Mouse (Mus musculus) right cerebral cortex, postnatal 36 days (tissue): ENCODE measurements around the gene Tnfrsf14.

ENCODE experiments used
- DNase-seq, 2 experiments: peaks; one replicate each; pipeline ENCODE4 v3.0.0; 2022; ENCODE audit warnings: low spot score in 2 of 2, mixed read lengths in 1 of 2

Gene Tnfrsf14

GRCm38 (mm10) chr4:154948940-154949588 is 20.7 kb upstream of the Tnfrsf14 start:
- no peak for DNase-seq

GRCm38 (mm10) chr4:154948066-154948939 is 19.9 kb upstream of the Tnfrsf14 start:
- peak in 1 of 2 experiments; percentile 30 for DNase-seq

- DNase-seq: peak in 1 of 2 experiments; percentile 38
These were observed 18.0 kb upstream of the Tnfrsf14 start for GRCm38 (mm10) chr4:154946319-154946718.

- DNase-seq: peak; percentile 45 to 76
These were observed 15.8 kb upstream of the Tnfrsf14 start for GRCm38 (mm10) chr4:154944121-154944590.

GRCm38 (mm10) chr4:154943323-154944039 is 15.1 kb upstream of the Tnfrsf14 start:
- DNase-seq: no peak

GRCm38 (mm10) chr4:154942632-154943322 is 14.4 kb upstream of the Tnfrsf14 start:
- DNase-seq: no peak

GRCm38 (mm10) chr4:154941831-154942230 is 13.5 kb upstream of the Tnfrsf14 start:
- no peak for DNase-seq

GRCm38 (mm10) chr4:154940156-154940555 is 11.8 kb upstream of the Tnfrsf14 start:
- no peak for DNase-seq

- DNase-seq: no peak
These were observed 9.4 kb upstream of the Tnfrsf14 start for GRCm38 (mm10) chr4:154937746-154938145.

- DNase-seq: no peak
These were observed 8.3 kb upstream of the Tnfrsf14 start for GRCm38 (mm10) chr4:154936542-154937255.

- no peak for DNase-seq
These were observed 7.4 kb upstream of the Tnfrsf14 start for GRCm38 (mm10) chr4:154935788-154936187.

GRCm38 (mm10) chr4:154934800-154935199 is 6.4 kb upstream of the Tnfrsf14 start:
- DNase-seq: no peak

- DNase-seq: no peak
These were observed 5.0 kb upstream of the Tnfrsf14 start for GRCm38 (mm10) chr4:154933306-154933907.

GRCm38 (mm10) chr4:154929088-154929660 is 811 bp upstream of the Tnfrsf14 start:
- DNase-seq: no peak

- DNase-seq: no peak
These were observed 445 bp downstream of the Tnfrsf14 start for GRCm38 (mm10) chr4:154927899-154928337.

- DNase-seq: no peak
These were observed 1.1 kb downstream of the Tnfrsf14 start for GRCm38 (mm10) chr4:154926969-154927898.

GRCm38 (mm10) chr4:154925413-154925812 is 3.0 kb downstream of the Tnfrsf14 start:
- no peak for DNase-seq

GRCm38 (mm10) chr4:154922931-154923330 is 5.4 kb downstream of the Tnfrsf14 start:
- DNase-seq: no peak

- no peak for DNase-seq
These were observed 6.1 kb downstream of the Tnfrsf14 start for GRCm38 (mm10) chr4:154922291-154922690.
